Mouse (Mus musculus) ZHBTc4 (cell line): ENCODE data around the gene Usp5.

Experiments used
- DNase-seq: peaks from one replicate; pipeline ENCODE4 v3.0.0-alpha.2; 2011; ENCODE audit warnings: low read depth, low spot score

Gene Usp5

DNA sequence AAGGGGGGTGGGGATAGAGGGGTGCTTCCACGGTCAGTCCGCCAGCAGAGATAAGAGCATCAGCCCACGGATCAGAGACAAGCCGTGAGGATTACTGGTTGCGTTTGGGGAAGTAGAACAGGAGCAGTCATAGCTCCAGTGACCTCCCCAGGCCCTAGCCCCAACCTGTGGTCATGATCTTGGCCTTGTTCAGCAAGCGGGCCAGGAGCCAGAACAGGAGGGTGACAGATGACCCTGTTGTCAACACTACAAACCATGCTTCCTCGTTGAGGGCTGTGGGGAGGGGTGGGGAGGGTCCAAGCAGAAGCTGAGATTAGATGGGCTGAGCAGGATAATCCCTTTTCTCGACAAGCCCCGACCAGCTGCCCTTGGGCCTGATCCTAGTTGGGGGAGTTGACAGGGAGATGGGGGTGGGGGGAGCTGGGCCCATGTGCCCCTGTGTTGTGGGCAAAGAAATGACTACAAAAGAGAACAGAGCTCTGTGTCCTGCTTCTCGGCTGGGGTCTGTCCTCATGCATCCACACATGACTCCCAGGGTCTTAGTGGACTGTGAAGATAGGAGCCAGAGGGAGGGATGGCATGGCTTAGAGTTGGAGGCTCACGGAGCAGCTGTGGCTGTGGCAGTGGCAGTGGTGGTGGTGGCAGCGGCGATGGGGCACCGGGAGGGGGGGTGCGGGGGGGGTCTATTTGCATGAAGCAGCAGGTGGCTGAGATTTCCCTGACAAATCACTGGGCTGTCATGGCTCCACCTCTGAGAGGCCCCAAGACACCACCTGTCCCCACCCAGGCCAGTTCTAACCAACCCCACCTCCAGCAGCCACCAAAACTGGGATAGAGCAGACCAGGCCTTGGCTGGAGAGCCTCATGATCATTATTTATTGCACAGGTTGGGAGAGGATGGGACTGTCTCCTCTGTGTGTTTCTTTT lies 11.2 kb upstream of the Usp5 start, which contains the start of gene Gnb3:
TSS of gene Gnb3 (minus strand) at position 35 of the 927 bp plus-strand sequence.
- no peak for DNase-seq

DNA sequence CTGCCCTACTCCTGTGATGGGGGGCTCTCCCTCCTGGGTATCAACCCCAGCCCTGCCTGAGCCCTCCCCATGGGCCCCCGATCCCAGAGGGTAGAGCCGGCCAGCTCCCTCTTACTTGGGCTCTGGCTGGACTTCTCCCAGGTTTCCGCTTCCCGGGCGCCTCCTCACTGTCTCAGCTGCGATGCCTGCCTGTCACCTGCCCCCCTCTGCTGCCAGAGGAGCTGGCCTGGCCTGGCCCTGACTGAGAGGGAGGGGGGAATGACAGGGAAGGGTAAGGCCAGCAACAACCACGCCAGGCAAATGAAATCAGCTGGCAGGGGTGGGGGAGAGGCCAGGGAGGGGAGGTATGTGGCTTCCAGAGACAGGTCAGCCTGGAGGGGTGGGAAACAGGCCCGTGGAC lies 10.5 kb upstream of the Usp5 start:
- no peak for DNase-seq

DNA sequence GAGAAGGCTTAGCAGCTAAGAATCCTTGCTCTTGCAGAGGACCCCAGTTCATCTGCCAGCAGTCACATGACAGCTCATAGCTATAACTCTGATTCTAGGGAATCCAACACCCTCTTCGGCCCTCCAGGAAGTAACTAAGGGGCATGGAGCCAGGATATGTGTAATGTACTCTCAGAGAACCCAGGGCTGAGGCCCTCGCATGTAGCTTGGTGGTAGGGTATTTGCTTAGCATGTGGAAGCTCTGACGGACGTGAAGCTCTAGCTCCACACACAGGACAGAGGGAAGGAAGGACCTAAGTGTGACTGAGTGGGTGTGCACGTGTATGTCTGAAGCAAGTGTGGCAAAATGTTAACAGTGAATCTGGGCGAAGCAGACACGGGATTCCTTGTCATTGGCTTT lies 7.1 kb upstream of the Usp5 start:
- DNase-seq, result no peak

DNA sequence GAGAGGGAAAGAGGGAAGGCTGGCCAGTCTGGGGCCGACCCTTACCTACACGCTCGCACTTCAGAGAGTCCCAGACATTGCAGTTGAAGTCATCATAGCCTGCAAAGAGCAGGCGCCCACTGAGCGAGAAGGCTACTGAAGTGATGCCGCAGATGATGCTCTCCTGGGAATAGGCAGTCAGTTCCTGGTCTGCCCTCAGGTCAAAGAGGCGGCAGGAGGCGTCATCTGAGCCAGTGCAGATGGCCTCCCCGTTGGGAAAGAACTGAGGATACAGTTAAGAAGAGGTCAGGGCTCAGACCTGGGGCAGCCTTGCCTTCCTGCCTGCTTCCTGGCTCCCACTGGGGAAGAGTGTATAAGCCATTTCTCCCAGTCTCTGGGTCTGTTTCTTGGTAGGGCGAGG lies 6.2 kb upstream of the Usp5 start:
- no peak for DNase-seq

DNA sequence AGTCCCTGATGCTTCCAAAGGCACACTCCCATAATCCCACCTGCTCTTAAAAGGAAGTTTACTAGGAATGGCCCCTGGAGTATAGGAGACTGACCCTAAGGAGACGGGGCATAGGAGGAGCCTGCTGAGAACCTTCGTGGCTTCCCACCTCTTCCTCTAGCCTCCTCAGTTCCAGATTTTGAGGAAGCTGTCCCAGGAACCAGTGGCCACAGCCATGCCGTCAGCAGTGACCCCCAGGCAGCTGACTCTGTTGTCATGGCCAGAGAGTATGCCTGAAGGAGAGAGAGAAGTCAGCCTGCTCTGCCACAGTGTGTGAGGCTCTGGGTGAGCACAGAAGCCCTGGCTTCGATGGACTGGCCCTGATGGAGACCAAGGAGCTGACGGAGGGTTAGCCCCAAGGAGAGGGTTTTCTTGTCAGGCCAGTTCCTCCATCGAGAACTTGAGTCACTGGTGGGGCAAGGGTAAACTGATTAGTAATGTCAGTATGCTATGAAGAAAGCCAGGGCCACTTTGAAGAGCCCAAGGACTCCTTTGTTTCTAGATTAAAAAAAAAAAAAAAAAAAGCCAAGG lies 5.3 kb upstream of the Usp5 start:
- no peak for DNase-seq

DNA sequence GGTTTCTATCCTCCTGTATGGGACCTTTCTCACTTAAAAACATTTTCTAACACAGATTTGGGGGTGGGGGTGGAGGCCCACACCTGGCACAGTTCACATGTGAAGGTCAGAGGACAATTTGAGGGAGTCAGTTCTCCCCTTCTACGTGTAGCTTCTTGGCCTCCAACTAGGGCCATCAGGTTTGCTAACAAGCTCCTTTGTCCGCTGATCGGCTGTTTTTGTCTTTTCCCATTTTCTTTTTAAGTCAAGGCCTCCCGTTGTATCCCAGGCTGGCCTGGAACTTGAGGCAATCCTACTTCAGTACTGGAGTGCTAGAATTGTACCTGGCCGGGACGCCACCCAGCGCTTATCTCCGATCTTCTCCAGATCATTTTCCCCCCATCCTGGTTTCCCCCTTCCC lies 2.4 kb upstream of the Usp5 start:
- peak; percentile 87 for DNase-seq

DNA sequence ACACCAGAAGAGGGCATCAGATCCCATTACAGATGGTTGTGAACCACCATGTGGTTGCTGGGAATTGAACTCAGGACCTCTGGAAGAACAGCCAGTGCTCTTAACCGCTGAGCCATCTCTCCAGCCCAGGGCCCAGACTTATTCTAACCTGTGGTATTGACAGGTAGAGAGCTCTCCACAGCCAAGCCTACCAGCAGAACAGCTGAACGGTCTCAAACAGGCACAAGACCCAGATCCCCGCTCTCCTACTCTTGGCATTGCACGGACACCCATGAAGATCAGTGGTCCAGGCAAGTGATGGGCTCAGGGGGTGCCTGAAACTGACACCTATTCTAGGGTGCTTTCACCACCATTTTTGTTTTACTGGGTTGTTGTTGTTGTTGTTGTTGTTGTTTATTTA lies 1.9 kb upstream of the Usp5 start:
- peak; percentile 46 for DNase-seq

DNA sequence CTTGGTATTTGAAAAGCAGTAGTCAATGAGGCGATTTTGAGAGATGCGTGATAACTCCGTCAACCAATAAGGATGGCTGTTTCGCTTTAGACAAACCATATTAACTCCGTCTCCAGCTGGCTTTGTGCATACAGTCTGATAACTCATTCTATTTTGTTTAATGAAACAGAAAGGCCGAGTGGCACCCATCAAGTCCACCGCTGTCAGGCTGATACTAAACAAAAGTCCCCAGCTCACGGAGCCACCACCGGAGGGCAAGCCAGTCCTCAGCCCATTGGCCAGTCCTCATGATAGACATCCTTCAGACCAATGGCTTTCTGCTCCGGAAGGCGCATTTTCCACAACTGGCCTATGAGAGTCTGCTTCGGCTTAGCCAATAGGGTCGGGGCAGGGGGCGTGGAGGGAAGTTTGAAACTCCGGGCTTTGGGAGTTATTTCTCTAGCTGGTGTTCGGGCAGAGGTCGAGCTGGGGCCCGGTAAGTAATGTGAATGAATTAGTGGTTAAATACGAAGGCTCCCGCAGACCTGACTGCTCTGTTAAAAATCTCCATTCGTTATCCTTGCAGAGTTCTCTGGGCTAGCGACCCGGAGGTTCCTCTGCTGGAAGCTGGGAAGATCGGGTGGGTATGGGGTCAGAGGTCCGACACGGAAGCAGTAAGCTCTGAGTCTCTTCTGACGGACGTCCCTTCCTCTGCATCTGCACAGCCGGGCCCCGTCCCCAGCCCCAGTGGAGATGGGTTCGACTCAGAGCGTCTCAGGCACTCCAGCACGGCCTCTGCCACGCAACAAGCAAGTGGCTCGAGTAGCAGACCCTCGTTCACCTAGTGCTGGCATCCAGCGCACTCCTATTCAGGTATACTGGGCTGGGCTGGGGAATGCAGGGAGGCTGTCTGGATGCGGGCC lies 766 bp upstream of the Usp5 start:
- peak; percentile 98 for DNase-seq

DNA sequence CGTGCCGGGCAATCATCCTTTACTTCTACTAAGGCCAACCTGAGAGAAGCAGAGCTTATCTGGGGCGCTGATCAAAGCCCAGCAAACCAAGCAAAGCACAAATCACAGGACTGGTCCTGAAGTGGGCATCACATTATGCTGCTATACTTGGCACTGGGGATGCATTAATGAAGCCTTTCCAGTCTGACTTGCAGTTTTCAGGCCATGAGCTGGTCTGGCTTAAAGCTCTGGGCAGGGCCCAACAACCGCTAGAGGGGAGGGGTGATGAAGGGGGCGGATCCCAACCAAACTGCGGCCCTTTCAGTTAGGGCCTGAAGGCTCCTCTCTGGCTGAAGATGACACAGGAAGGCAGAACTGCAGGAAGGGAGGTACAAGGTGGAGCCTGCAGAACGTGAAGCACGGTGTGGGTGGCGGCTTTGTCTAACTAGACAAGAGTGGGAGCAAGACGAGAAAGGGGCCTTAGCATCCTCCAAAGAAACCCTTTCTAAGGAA lies 1.1 kb downstream of the Usp5 start:
- peak; percentile 90 for DNase-seq

DNA sequence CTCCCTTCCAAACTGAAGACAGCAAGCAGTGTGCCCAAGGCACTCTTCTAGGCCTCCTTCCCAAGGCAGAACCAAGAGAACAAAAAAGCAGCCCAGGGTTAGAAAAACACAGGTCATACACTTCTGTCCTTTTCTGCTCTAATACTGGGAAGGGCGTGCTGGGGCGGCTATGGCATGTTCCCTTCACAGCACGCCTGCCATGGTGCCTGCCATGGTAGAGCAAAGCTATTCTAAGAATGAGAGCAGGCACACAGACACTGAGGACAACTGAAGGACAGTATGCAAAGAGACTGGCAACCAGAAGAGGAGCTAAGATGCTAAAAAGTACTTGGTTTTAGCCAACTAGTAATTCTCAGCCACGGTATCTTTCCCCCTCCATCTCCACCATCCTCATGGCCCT lies 7.2 kb downstream of the Usp5 start:
- no peak for DNase-seq

DNA sequence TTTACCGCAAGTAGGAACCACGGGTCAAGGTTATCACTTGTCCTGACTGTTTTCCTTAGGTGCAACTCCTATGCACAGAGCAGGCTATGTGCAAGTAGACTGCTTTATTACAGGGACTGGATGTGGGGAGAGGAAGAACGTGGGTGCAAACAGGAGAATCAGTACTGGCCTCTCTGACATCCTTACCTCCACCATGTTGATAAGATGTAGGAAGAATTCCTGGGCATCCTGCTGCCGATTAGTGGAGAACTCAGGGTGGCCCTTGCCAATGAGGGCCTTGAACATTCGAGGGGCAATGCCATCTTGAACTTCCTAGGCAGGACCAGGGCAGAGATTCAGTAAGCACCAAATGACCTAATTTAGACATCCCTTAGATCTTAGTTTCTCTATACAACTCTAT lies 8.4 kb downstream of the Usp5 start:
- DNase-seq, result no peak

DNA sequence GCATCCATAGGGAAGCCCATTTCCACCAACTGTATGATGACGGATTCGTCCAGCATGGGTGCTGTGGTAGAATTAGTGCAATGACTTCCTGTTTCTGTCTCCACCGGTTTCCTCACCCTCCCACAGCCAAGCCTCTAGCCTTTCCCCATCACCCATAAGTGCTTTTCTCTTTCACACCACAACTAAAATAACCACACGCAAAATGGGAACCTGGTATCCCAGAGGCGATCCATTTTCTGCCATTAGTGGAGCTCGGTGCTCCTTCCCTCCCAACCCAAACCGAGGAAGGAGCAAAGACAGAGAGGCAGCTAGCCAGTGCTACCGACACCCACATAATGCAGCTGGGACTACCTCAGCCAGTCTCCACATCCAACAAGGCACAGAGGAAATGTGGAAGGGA lies 11.3 kb downstream of the Usp5 start:
- DNase-seq, result no peak

DNA sequence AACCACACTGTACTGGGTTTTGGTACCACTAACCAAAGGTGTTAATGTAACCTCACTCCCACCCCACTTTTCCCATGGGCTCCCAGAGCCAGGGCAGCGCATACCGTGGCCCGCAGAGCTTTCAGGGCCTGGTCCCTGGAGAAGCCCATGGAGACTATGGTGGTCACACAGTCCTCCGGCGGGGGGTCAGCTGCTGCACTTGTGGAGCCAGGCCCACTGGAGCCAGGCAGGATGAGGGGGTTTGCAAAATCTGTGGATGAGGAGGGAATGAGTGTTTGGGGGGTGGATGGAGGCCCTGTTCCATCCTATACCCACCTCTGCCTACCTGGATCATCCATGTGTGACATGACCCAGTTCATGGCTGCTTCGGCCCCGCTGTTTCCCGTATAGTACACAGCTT lies 11.7 kb downstream of the Usp5 start:
- DNase-seq, result no peak

DNA sequence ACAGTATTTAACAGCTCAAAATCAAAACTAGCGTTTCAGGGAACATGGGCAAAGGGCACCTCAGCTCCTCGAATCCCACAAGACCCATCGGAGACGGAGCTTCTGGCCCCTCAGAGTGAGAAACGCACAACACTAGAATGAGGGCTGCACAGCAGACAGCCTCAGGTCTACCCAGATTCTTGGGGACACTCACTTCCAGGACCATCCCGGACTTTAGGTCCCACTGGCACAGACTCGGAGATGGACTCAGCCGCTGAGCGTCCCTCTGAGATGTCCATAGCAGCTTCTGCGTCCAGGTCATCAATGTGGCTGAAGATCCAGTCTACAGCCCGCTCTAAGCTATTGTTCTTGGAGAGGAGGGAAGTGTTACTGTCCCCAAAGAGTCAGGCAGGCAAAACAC lies 12.2 kb downstream of the Usp5 start:
- no peak for DNase-seq

DNA sequence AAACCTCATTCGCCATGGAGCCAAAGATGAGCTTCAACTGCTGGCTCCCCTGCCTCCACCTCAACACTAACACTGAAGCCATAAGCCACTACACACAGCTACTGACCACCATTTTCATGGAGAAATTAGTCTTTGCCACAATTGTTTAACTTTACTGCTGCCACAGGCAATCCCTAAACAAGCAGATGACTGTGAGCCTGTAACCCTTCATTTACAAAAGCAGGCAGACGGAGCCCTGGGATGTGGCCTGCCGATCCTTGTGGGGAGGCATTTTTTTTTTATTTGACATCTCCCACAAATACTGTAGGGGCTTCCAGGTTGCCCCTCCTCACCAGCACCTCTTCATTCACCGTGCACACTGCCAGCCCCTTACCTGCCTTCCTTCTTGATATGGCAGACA lies 12.7 kb downstream of the Usp5 start:
- no peak for DNase-seq

DNA sequence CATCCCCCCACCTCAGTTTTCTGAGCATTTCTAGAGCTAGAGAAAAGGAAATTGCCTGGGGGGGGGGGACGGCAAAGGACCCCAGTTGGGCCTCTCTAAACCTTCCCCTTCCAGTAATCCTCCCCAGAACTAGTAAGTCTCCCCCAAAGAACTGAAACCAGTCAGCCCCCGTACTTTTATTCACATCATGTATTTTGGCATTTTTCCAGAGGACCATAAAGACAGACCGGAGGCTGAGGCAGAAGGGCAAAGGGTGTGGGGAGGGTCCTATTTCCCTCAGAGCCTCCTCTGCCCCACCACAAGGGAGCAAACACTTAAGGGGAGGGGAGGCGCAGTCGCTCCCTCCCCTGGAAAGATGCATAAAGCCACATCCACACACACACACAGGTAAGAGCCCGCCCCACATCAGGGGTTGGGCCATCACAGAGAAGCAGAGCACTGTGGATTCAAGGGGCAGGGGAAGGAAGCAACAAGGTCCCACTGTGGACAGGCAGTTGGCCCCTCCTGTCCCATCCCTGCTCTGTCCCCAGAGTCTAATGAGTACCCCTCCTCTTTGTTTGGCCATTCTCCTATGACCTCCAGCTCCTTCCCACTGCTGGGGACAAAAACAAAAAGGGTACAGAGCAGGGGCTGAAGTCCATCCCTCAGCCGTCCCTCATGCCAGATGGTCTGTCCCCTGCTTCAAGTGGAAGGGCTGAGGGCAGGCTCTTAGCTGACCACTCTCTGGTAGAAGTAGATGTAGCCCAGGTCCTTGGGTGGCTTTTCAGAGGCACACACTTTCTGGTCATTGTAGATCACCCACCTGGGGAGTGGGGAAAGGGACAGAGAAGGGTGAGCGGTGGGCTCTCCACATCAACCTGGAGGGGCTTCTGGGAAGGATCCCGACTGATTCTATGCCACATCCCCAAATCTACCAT lies 14.2 kb downstream of the Usp5 start:
- DNase-seq, result no peak

DNA sequence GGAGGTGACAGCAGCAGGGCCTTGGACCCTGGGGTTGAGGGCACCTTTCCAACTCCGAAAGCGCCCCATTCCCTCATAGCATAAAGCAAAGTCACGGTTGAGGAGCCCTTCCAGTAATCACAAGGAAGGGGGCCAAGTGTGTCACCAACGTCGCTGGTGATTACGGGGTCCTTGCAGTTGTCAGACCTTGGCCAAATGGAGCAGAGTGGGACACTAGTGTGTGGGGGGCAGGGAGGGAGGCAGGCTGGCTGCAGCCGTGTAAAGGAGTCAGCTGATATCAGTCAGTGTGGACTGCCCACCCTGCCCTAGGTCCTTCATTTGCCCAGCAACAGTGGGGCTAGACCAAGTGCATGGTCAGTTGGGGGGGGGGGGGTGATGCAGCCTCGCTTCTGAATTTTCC lies 14.8 kb downstream of the Usp5 start:
- peak; percentile 24 for DNase-seq

DNA sequence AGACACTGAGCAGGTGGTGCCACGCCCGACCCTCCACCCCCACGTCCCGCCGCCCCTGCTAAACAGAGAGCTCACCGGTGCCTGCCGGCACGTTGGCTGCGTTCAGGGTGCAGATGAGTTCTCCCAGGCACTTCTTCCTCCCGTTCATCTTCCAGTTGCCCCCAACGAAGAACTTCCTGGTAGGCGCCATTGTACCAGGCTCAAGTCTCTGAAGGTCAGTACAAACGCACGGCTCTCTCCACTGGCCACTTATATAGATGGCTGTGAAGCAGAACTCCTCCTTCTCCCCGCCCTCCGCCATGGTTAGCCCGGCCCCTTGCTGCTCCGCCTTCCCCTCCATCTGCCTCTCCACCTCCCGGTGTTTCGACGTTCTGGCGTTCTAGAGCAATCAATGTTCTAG lies 15.4 kb downstream of the Usp5 start, which contains the start of gene Tpi1:
TSS of gene Tpi1 (minus strand) at position 364 of the 400 bp plus-strand sequence.
- peak; percentile 93 for DNase-seq

DNA sequence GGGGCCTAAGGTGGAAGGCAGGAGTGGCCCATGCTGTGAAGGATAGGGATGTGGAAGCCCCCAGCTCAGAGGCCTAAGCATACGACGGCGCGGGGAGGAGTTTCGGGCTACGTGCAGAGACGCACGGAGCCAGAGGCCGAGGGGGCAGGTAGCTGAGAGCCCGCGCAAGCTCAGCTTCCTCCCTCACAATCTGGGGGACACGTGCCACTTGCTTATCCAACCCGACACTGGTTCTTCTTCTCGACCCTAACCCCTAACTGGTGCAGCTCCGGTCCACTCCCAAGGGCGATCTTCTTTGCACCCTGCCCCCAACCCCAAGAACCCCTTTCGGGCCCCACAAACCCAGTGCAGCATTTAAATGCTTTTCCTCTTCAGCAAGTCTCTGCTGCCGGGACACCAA lies 15.8 kb downstream of the Usp5 start:
- DNase-seq, result peak; percentile 76

DNA sequence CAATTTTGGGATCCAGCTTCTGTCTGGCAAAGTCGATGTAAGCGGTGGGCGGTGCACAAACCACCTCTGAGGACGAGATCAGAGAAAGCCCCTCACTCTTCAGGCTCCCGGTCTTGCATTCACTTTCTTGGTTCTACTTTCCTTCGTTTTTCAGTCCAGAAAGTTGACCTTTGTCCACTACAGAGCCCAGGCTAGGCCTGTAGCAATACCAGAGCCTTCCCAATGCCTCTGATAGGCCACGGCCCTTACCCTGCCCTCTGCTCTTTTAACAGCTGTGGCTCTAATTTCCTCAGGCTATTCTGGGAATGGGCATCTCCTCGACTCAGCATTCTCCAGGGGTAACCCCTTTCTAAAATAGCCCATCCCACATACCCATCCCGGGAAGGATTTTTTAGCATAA lies 16.4 kb downstream of the Usp5 start:
- DNase-seq, result no peak
